Mouse (Mus musculus) cerebellum, adult 2 months (tissue): Measurements from ENCODE around the gene Wwox. TPM values are rescaled to one million over a fixed set of nuclear protein-coding genes. Genes with fewer than 3 reads are reported as not detected.
A peak's percentile ranks its signal among the peaks of the same experiment; 100 is the strongest.

ENCODE experiments used
- DNase-seq, 2 experiments: peaks; one replicate each; pipeline ENCODE4 v3.0.0; 2021
- H3K27ac ChIP-seq: fragments of 200-500 bp; 2 replicates; pipeline ENCODE4 v1.5.1; 2012; ENCODE audit warnings: low read length, control low read depth, inconsistent platforms; ENCODE audit not compliant: insufficient read depth
- H3K27me3 ChIP-seq: fragments of 200-500 bp; 2 replicates; pipeline ENCODE4 v1.6.1; 2012; ENCODE audit warnings: inconsistent platforms, mild to moderate bottlenecking, low read length, moderate library complexity; ENCODE audit not compliant: control insufficient read depth, insufficient read depth
- H3K4me1 ChIP-seq: fragments of 200-500 bp; 2 replicates; pipeline ENCODE4 v1.6.1; 2011; ENCODE audit warnings: low read length; ENCODE audit not compliant: control insufficient read depth, insufficient read depth
- H3K4me3 ChIP-seq: fragments of 200-500 bp; replicated peaks from 2 replicates; pipeline ENCODE3; 2011; ENCODE audit warnings: mild to moderate bottlenecking, low read depth, low read length, control low read depth; ENCODE audit not compliant: insufficient read depth
- CTCF ChIP-seq: fragments of 200-500 bp; IDR thresholded peaks from 2 replicates; pipeline ENCODE4 v1.5.1; 2011; ENCODE audit warnings: low read depth, mild to moderate bottlenecking, control low read depth, low read length, moderate library complexity, borderline replicate concordance; ENCODE audit not compliant: insufficient read depth
- POLR2A ChIP-seq: fragments of 200-500 bp; IDR thresholded peaks from 2 replicates; pipeline ENCODE4 v1.6.1; 2011; ENCODE audit warnings: low read length, control low read depth, borderline replicate concordance; ENCODE audit not compliant: insufficient read depth
- WGBS: fragments of 180-500 bp; shearing (Covaris S2); methylation state at CpG from one replicate; pipeline ENCODE4 v1.1.7; 2018; 5-methylcytosine and 5-hydroxymethylcytosine counted together
- polyA plus RNA-seq: library from polyadenylated mRNA; depleted of rRNA; stranded (reverse); fragments of >200 nt; gene quantifications from 2 replicates; pipeline ENCODE4 v1.2.3, GENCODE M21; 2012

Gene Wwox
- polyA plus RNA-seq, 1 experiment = 35.2 TPM

- Histone ChIP-seq H3K27ac (no peak overlapping the region), H3K27me3 (no peaks in the 10 kb centered on the region), H3K4me3 (no peak overlapping the region), H3K4me1 (peaks cover 41% of the 10 kb centered on the region)
- TF ChIP-seq POLR2A = no peak
- WGBS = 69% methylated on average over 18 of the region's 18 CpGs
- DNase-seq = no peak
These were observed 66.2 kb downstream of the Wwox start for GRCm38 (mm10) chr8:114505351-114506347.

- no peak overlapping the region for H3K27ac ChIP-seq
- WGBS = 73% methylated on average over 7 of the region's 7 CpGs
- H3K27me3 ChIP-seq = no peaks in the 10 kb centered on the region
- TF ChIP-seq CTCF (no peak), POLR2A (no peak)
- H3K4me1 ChIP-seq = peaks cover 37% of the 10 kb centered on the region
- DNase-seq = no peak
- H3K4me3 ChIP-seq = no peak overlapping the region
These were observed 67.9 kb downstream of the Wwox start for GRCm38 (mm10) chr8:114507404-114507803.

DNA sequence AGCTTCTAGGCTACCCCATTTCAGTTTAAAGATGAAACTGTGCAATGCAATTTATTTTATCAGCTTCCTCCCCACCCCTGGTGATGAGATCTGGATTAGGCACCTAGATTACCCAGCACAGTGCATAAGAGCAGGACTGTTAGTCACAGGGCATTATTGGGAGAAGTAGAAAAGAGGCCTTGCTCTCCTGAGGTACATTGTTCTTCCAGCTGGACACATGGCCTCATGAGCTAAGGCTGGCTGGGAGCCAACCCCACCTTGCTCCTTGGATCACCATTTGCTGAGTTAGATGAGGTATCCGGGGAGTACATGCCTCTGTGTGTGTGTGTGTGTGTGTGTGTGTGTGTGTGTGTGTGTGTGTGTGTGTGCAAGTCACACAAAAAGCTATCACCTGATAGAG is 70.8 kb downstream of the Wwox start:
- DNase-seq = peak; percentile 63 to 80
- Histone ChIP-seq H3K27ac (no peak overlapping the region), H3K4me3 (no peak overlapping the region), H3K4me1 (peaks cover 14% of the 10 kb centered on the region; the same call in 1 of the 2 replicates), H3K27me3 (no peaks in the 10 kb centered on the region)
- 21% methylated on average over 1 of the region's 1 CpGs for WGBS
- no peak for TF ChIP-seq POLR2A
- TF ChIP-seq CTCF = no peak

DNA sequence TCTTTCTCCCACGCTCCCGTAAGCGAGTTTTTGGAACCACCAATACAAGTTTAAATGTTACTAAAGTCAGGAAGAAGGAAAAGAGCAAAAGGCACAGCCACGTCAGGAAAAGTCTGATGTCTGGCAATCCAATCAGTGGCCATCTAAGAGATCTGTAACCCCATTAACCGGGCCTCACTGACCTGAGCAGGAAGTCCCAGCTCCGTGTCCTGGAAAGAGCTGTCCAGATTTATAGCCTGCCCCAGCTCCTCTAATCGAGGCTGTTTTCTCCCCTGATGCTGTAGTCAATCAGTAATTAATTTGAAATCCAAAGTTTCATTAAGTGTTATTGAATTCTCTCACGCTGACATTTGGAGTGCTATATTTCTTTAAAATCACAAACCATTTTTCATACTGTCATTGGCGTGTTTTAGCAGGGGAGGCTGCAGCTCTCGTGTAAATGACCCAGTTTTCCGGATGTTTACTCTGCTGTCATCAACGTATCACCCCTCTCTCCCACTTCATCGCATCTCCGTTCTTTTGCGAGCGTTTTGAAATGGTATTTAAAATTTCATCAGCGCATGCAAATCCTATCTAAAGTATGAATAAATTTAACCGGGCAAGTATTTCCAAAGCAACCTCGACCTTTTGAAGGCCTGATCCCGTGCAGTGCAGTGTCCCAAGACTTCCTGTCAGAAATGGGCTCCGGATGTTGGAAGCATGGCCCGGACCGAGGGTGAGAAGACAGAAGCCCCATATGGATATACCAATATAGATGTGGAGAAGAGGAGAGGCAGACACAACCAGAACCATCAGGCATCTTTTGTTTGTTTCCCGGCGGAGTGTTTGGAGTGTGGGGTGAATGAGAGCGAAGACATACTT is 72.8 kb downstream of the Wwox start:
- no peak overlapping the region for H3K4me3 ChIP-seq
- no peaks in the 10 kb centered on the region for H3K27me3 ChIP-seq
- WGBS = 95% methylated on average over 26 of the region's 26 CpGs
- no peak for DNase-seq
- peaks cover 7% of the 10 kb centered on the region; the same call in 1 of the 2 replicates for H3K4me1 ChIP-seq
- TF ChIP-seq POLR2A (no peak), CTCF (no peak)
- H3K27ac ChIP-seq = no peak overlapping the region

DNA sequence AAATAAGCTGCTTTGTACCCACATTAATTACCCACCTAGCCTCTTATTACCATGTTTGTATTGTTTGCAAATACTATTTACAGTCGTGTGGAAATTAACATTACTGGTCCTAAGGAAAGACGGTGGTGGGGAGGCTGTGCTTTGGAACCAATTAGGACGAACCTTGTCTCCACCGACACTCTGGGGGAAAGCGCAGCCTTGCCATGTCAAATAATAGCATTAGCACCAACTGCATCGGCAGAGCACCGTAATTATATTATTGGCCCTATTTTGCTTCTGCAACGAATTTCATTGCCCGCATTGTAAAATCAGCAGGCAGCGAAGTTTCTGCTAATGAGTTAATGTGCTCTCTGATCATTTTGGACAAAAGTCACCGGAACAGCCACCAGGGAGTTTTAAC is 75.2 kb downstream of the Wwox start:
- DNase-seq = no peak
- H3K27me3 ChIP-seq = no peaks in the 10 kb centered on the region
- WGBS = 83% methylated on average over 11 of the region's 11 CpGs
- TF ChIP-seq POLR2A (no peak), CTCF (no peak)
- peaks cover 7% of the 10 kb centered on the region; the same call in 1 of the 2 replicates for H3K4me1 ChIP-seq
- no peak overlapping the region for H3K27ac ChIP-seq
- no peak overlapping the region for H3K4me3 ChIP-seq

- DNase-seq = peak in 1 of 2 experiments; percentile 36
- H3K4me1 ChIP-seq = peaks cover 11% of the 10 kb centered on the region; the same call in 1 of the 2 replicates
- no peaks in the 10 kb centered on the region for H3K27me3 ChIP-seq
- no peak overlapping the region for H3K4me3 ChIP-seq
- 28% methylated on average over 2 of the region's 2 CpGs for WGBS
- TF ChIP-seq CTCF (no peak), POLR2A (no peak)
- no peak overlapping the region for H3K27ac ChIP-seq
These were observed 83.6 kb downstream of the Wwox start for GRCm38 (mm10) chr8:114523061-114523460.

- H3K27ac ChIP-seq = no peak overlapping the region
- TF ChIP-seq POLR2A = no peak
- TF ChIP-seq CTCF = no peak
- 95% methylated on average over 15 of the region's 15 CpGs for WGBS
- H3K4me1 ChIP-seq = peaks cover 11% of the 10 kb centered on the region; the same call in 1 of the 2 replicates
- H3K4me3 ChIP-seq = no peak overlapping the region
- H3K27me3 ChIP-seq = no peaks in the 10 kb centered on the region
- no peak for DNase-seq
These were observed 87.3 kb downstream of the Wwox start for GRCm38 (mm10) chr8:114526626-114527267.
